Mouse (Mus musculus) lung, embryonic 15.5 days (tissue): ENCODE results near the gene Dnaic1. TPM values are rescaled to one million over a fixed set of nuclear protein-coding genes. Genes with fewer than 3 reads are reported as not detected.
A peak's percentile ranks its signal among the peaks of the same experiment; 100 is the strongest.

Experiments
- ATAC-seq: fragments of 200-750 bp; cut with Nextera tagmentation; 2 replicates; pipeline ENCODE4 v1.8.0; 2017; ENCODE audit warnings: moderate number of reproducible peaks, borderline replicate concordance; ENCODE audit not compliant: low FRiP score, low TSS enrichment; ENCODE audit errors: extremely low read depth
- H3K27ac ChIP-seq: fragments of 300-500 bp; sonication (generic); 2 replicates; pipeline ENCODE4 v1.5.1; 2015; ENCODE audit warnings: moderate library complexity, mild to moderate bottlenecking, inconsistent platforms
- H3K27me3 ChIP-seq: fragments of 300-500 bp; sonication (generic); 2 replicates; pipeline ENCODE4 v1.6.1; 2015; ENCODE audit warnings: inconsistent platforms
- H3K36me3 ChIP-seq: fragments of 300-500 bp; sonication (generic); 2 replicates; pipeline ENCODE4 v1.6.1; 2015; ENCODE audit warnings: inconsistent platforms
- H3K4me1 ChIP-seq: fragments of 300-500 bp; sonication (generic); 2 replicates; pipeline ENCODE4 v1.6.1; 2015; ENCODE audit warnings: inconsistent platforms
- H3K4me2 ChIP-seq: fragments of 300-500 bp; sonication (generic); 2 replicates; pipeline ENCODE4 v1.6.1; 2015; ENCODE audit warnings: inconsistent platforms, mild to moderate bottlenecking, moderate library complexity
- H3K4me3 ChIP-seq: fragments of 300-500 bp; sonication (generic); 2 replicates; pipeline ENCODE4 v1.5.1; 2015; ENCODE audit warnings: mild to moderate bottlenecking, inconsistent platforms
- H3K9ac ChIP-seq: fragments of 300-500 bp; sonication (generic); 2 replicates; pipeline ENCODE4 v1.6.1; 2015; ENCODE audit warnings: inconsistent platforms
- H3K9me3 ChIP-seq: fragments of 300-500 bp; sonication (generic); 2 replicates; pipeline ENCODE4 v1.6.1; 2016; ENCODE audit warnings: inconsistent platforms
- WGBS: fragments of 180-500 bp; shearing (Covaris S2); methylation state at CpG from one replicate; pipeline ENCODE4 v1.1.7; 2015; 5-methylcytosine and 5-hydroxymethylcytosine counted together
- polyA plus RNA-seq: library from polyadenylated mRNA; unstranded; fragments of >200 nt; fragmentation: Nextera tagmentation; extraction: Ambion mirVana; gene quantifications from 2 replicates; pipeline ENCODE4 v1.2.1, GENCODE M21; 2015

Dnaic1 gene
- polyA plus RNA-seq, 1 experiment from 2014 or later: 3.3 TPM

DNA sequence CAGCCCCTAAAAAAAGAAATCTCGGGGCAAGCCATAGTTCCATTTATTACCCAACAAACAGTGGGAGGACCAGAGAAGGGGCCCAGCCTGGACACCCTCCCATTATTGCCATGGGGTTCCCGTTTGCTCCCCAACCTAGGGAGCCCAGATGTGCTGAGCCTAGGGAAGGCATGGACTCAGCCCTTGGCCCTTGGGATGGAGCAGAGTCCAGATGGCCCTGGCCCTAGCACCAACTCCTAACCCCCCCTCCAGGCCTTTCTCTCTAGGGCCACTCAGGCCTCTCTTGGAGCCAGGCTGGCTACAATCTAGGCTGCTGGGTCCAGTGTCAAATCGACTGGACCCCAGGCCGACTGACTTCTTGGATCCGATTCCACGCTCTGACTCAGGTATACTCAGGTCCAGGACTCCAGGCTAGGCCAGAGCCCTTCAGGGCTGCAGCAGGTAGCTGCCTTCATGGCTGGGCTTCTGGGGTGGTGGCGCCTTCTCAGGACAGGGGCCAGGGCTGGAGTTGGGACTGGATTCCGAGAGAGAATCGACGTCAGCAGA, 68.7 kb downstream of the Dnaic1 start:
- no peaks in the 10 kb centered on the region for H3K36me3 ChIP-seq
- no peak overlapping the region for H3K9ac ChIP-seq
- H3K4me3 ChIP-seq: no peak overlapping the region
- H3K4me1 ChIP-seq: peaks cover 25% of the 10 kb centered on the region
- H3K4me2 ChIP-seq: no peak overlapping the region
- no peak overlapping the region for H3K27ac ChIP-seq
- no peaks in the 10 kb centered on the region for H3K9me3 ChIP-seq
- WGBS: 86% methylated on average over 10 of the region's 10 CpGs
- no peak for ATAC-seq
- H3K27me3 ChIP-seq: peaks cover 7% of the 10 kb centered on the region; the same call in 1 of the 2 replicates

DNA sequence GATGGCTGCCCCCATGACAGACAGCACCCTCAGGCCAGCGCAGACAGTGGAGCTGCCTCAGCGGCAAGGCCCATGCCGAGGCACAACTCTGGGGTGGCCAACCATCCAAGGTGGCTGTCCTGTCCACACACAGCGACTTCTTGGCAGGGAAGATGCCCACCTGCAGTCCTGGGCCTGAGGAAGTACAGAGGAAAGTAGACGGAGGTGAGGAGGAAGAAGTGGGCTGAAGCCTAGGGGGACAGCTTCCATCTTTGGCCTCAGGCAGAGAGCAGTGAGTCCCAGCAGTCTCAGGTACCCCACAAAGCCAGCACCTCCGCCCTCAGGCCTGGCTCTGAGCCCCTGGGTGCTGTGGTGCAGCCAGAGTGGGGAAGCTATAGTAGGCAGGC, 69.2 kb downstream of the Dnaic1 start:
- Histone ChIP-seq H3K4me1 (peaks cover 25% of the 10 kb centered on the region), H3K9ac (no peak overlapping the region), H3K27ac (no peak overlapping the region), H3K9me3 (no peaks in the 10 kb centered on the region), H3K36me3 (no peaks in the 10 kb centered on the region), H3K27me3 (peaks cover 7% of the 10 kb centered on the region; the same call in 1 of the 2 replicates), H3K4me2 (0 out of 2 replicates have a peak overlapping the region, but pooled peaks have one; percentile 88), H3K4me3 (no peak overlapping the region)
- no peak for ATAC-seq
- 83% methylated on average over 6 of the region's 6 CpGs for WGBS

DNA sequence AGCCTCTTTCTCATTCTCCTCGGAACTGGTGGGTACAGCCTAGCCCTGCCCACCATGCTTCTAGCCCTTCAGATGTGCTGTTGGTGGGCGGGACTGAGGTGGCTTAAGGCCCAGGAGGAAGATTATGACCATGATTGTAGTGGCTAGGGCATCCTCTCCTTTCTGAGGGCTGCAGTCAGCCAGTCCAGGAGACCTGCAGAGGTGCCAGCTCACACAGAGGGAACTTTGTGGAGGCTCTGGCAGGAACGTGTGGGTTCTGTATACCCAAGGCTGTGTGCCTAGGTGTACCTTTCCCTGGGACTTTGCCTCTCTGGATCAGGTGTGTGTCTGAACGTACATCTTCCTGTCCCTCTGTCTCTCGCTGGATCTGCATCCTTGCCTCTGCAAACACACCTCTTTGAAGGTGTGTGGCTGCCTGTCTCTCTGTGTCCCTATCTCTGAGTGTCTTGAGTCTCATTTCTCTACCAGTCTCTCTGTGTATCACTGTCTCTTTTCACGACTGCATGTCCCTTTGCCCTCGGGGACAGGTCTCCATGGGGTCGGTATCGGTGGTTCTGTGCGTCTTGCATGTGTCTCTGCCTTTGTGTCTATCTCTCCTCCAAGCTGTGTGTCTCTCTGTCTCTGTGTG, 69.8 kb downstream of the Dnaic1 start:
- Histone ChIP-seq H3K9ac (peak overlapping the region; percentile 60), H3K4me3 (peak overlapping the region; percentile 56), H3K27me3 (peaks cover 7% of the 10 kb centered on the region; the same call in 1 of the 2 replicates), H3K9me3 (no peaks in the 10 kb centered on the region), H3K27ac (peak overlapping the region; percentile 69; the same call in 1 of the 2 replicates), H3K4me1 (peaks cover 25% of the 10 kb centered on the region), H3K36me3 (no peaks in the 10 kb centered on the region), H3K4me2 (peak overlapping the region; percentile 88)
- WGBS: 20% methylated on average over 10 of the region's 10 CpGs
- no peak for ATAC-seq

DNA sequence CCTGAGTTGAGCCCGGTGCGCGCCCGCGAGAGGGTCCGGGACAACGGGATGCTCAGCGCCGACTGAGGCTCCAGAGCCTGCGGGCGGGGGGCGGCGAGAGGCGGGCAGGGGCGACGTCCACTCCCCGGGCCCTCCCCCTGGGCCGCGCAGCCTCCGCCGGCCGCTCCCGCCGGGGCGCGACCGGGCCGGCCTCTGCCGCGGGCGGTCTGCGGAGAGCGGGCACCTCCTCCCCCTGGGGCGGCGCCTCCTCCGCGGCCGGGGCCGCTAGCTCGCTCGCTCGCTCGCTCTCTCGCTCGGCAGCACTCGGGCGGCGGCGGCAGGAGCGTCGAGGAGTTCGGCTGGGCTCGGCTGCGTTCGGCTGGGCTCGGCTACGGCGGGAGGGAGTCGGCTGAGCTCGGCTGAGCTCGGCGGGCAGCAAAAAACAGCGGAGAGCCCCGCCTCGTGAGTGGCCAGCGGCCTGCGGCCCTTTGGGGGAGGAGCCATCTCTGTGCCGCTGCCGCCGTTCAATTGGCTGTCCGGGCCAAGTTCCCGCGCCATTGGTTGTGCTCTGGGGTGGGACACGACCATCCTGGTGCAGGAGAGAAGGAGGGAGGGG, 70.4 kb downstream of the Dnaic1 start, which contains the start of gene Enho:
Enho (minus strand) TSS at position 412 of the 595 bp plus-strand sequence.
- Histone ChIP-seq H3K27ac (peak within 1 kb of the TSS; percentile 69), H3K4me1 (peaks cover 25% of the 10 kb centered on the region)
- under 1% methylated on average over 52 of the region's 74 CpGs for WGBS

DNA sequence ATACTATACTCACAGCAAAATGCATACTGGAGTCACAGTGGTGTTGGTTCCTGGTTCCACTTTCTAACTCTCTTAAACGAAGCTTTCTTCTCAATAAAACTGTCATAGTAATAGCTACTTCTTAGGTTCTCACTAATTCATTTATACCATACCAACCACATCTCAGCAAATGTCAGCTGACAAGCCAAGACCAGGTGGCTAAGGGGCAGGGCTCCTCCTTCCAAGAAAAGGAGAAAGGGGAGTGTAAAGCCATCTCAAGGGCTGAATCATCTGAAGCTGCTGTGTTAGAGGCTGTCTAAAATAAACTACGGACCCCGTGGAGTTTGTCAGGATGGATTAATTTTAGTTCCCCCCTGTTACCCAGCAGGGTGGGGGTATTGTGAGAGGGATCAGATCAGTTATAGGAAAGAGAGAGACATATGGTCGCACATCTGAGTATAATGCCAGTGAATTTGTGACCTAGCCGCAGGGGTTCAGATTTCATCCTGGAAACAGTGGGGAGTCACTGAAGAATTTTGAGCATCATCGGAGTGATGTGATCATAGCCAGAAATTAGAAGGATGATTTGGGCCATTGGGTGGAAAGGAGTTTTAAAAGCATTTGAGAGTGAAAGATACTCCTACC, 71.7 kb downstream of the Dnaic1 start:
- Histone ChIP-seq H3K4me2 (no peak overlapping the region), H3K27me3 (peaks cover 7% of the 10 kb centered on the region; the same call in 1 of the 2 replicates), H3K36me3 (no peaks in the 10 kb centered on the region), H3K27ac (no peak overlapping the region), H3K4me3 (no peak overlapping the region), H3K9me3 (no peaks in the 10 kb centered on the region), H3K4me1 (peaks cover 19% of the 10 kb centered on the region), H3K9ac (no peak overlapping the region)
- 88% methylated on average over 6 of the region's 6 CpGs for WGBS
- no peak for ATAC-seq

More for the DNA sequence above, 70.4 kb downstream of the Dnaic1 start, which contains the start of gene Enho:
- ATAC-seq: peak; percentile 93
- Histone ChIP-seq H3K4me3 (peak within 1 kb of the TSS; percentile 56), H3K4me2 (peak within 1 kb of the TSS; percentile 88), H3K9me3 (no peaks in the 10 kb centered on the region), H3K9ac (peak within 1 kb of the TSS; percentile 60), H3K27me3 (peaks cover 7% of the 10 kb centered on the region; the same call in 1 of the 2 replicates), H3K36me3 (no peaks in the 10 kb centered on the region)

DNA sequence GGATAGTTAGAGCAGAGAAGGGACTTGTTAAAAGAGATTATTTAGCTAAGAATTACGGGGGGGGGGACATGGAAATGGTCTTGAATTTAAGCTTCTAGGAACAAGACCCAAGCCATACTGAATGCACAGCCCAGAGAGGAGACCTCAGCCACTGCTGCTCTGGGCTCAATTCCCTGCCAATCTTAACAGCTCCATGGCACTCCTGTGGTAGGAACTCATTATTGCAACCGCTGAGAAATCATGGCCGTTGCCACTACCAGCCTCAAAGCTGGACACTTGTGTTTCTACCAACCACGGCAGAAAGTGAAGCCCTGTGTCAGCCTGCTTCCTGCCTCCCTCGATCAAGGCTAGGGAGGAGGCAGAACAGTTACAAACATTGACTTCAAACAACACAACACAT, 75.9 kb downstream of the Dnaic1 start:
- no peak overlapping the region for H3K4me3 ChIP-seq
- WGBS: 13% methylated on average over 5 of the region's 5 CpGs
- H3K4me1 ChIP-seq: peaks cover 3% of the 10 kb centered on the region; the same call in 1 of the 2 replicates
- H3K27ac ChIP-seq: no peak overlapping the region
- H3K9me3 ChIP-seq: no peaks in the 10 kb centered on the region
- no peaks in the 10 kb centered on the region for H3K36me3 ChIP-seq
- no peak overlapping the region for H3K4me2 ChIP-seq
- peak; percentile 37; the same call in 1 of the 2 replicates for ATAC-seq
- no peaks in the 10 kb centered on the region; the same call in 1 of the 2 replicates for H3K27me3 ChIP-seq
- no peak overlapping the region for H3K9ac ChIP-seq

DNA sequence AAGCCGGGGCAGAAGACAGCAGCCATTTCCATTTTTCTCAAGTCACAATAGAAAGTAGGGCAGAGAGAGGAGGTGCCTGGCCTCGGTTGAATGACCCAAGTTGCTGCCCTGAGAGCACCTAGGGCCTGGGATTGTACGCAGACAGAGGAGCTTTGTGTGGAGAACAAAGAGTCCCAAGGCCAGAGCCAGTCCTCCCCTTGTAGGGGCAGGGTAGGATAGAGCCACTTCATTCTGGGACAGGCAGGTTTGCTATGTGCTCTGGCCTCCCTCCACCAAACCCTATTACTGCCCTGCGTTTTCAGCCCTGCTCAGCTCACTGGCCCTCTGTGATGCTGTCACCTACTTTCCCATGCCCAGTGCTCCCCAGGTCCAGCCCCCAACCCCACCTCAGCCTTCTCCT, 78.6 kb downstream of the Dnaic1 start:
- no peak for ATAC-seq

DNA sequence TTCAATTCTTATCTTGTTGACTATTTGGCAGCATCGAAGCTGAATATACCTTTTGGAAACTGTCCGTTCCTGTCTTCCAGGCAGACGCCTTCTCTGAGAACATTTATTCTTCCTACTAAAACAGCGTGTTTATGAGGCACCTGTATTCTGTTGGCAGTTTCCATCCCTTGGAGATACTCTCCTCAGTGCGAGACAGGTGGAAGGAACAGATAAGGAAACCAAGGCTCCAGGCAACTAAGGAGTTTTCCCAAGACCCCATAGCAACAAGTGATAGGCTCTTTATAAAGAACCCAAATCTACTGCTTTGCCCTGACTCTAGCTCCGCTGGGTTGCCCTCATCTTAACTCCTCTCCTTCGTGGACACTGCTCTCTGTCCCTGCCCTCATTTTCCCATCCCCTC, 79.1 kb downstream of the Dnaic1 start:
- Histone ChIP-seq H3K36me3 (no peaks in the 10 kb centered on the region), H3K27me3 (no peaks in the 10 kb centered on the region), H3K9me3 (no peaks in the 10 kb centered on the region), H3K9ac (no peak overlapping the region), H3K4me2 (no peak overlapping the region), H3K4me1 (no peaks in the 10 kb centered on the region), H3K4me3 (no peak overlapping the region), H3K27ac (no peak overlapping the region)
- 66% methylated on average over 7 of the region's 7 CpGs for WGBS
- ATAC-seq: no peak

More for the DNA sequence above, 78.6 kb downstream of the Dnaic1 start:
- Histone ChIP-seq H3K9me3 (no peaks in the 10 kb centered on the region), H3K36me3 (no peaks in the 10 kb centered on the region), H3K4me2 (no peak overlapping the region), H3K27ac (no peak overlapping the region), H3K4me1 (no peaks in the 10 kb centered on the region), H3K9ac (no peak overlapping the region), H3K4me3 (no peak overlapping the region), H3K27me3 (no peaks in the 10 kb centered on the region)
- WGBS: 47% methylated on average over 4 of the region's 4 CpGs

DNA sequence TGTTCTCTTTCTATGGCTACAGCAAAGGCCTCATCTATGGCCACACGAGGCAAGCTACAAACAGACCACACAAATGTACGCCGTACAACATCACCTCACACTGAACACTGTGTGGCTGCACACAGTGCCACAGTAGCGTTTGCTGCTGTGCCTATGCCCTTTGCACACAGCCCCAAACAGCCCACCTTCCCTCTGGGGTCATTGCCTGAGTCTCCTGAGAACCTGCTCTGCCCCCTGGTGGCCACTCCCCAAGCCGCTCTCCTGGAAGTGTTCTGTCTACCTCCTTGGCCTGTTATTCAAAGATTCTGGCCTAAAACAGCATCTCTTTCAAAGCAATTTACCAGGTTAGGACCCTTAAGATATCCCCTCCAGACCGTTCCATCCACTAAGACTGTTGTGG, 83.7 kb downstream of the Dnaic1 start:
- Histone ChIP-seq H3K27me3 (no peaks in the 10 kb centered on the region), H3K9ac (no peak overlapping the region), H3K9me3 (no peaks in the 10 kb centered on the region), H3K4me3 (no peak overlapping the region), H3K27ac (no peak overlapping the region), H3K4me1 (no peaks in the 10 kb centered on the region), H3K4me2 (no peak overlapping the region), H3K36me3 (0 out of 2 replicates have a peak, but pooled peaks cover 6% of the 10 kb centered on the region)
- ATAC-seq: no peak
- 39% methylated on average over 6 of the region's 6 CpGs for WGBS

DNA sequence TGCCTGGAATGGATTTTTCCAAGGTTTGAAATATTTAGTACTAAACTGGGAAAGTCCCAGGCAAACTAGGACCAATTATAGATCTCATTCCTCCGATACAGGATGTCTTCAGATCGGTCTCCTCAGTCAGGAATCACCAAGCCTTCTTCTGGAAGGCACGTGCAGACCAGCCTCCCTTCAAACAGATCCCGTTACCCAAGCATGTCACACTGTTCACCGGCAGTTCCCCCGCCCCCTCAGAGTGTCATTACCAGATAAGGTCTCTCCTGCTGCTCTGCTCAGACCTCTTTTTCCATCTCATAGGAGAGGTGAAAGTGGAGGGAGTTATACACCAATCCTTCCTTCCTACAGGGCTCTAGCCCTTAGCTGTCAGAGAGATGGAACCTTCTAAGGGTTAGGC, 84.2 kb downstream of the Dnaic1 start:
- H3K4me1 ChIP-seq: no peaks in the 10 kb centered on the region
- no peaks in the 10 kb centered on the region for H3K9me3 ChIP-seq
- no peak overlapping the region for H3K4me3 ChIP-seq
- H3K36me3 ChIP-seq: 0 out of 2 replicates have a peak, but pooled peaks cover 6% of the 10 kb centered on the region
- H3K9ac ChIP-seq: no peak overlapping the region
- WGBS: 50% methylated on average over 6 of the region's 6 CpGs
- no peak for ATAC-seq
- H3K27ac ChIP-seq: no peak overlapping the region
- no peak overlapping the region for H3K4me2 ChIP-seq
- H3K27me3 ChIP-seq: no peaks in the 10 kb centered on the region

DNA sequence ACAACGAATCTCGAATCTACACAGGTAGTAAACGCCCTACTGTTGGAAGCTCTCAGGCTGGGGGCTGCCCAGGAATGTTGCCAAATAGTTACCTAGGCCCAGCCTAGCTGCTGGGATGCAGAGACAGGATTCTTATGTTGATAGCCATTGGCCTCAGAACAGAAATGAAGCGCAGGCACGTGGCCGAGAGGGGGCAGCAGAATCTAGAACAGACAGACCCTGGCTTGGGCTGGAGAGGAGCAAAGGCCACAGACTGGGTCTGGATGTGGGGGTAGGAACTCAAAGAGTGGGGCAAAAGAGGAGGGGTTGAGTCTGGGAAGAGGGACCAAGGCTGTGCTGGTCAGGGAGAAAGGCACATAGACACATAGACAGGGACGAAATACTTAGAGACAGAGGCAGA, 84.6 kb downstream of the Dnaic1 start:
- Histone ChIP-seq H3K27ac (no peak overlapping the region), H3K36me3 (0 out of 2 replicates have a peak, but pooled peaks cover 6% of the 10 kb centered on the region), H3K4me1 (no peaks in the 10 kb centered on the region), H3K4me3 (no peak overlapping the region), H3K4me2 (no peak overlapping the region), H3K9me3 (no peaks in the 10 kb centered on the region), H3K9ac (no peak overlapping the region), H3K27me3 (no peaks in the 10 kb centered on the region)
- WGBS: 11% methylated on average over 7 of the region's 7 CpGs
- peak; percentile 38; the same call in 1 of the 2 replicates for ATAC-seq
